Mouse (Mus musculus) left cerebral cortex, postnatal 25 days (tissue): ENCODE measurements around the gene Adcy1. TPM values are rescaled to one million over a fixed set of nuclear protein-coding genes. Genes with fewer than 3 reads are reported as not detected.

Experiments
- DNase-seq, 2 experiments: peaks; one replicate each; pipeline ENCODE4 v3.0.0; 2022; ENCODE audit warnings: low spot score in 2 of 2, mixed read lengths in 1 of 2
- intact Hi-C: fragments of 180-260 bp; cut with DNase I; formaldehyde crosslinking; loops from one replicate; pipeline ENCODE4 v1.15.1; 2025
- total RNA-seq, 2 experiments: library from RNA; stranded (reverse); gene quantifications; 2 replicates each; pipeline ENCODE4 v1.2.3; 2021

Adcy1 gene
- 100 to 1,000 TPM; 245 to 264 TPM for total RNA-seq

GRCm38 (mm10) chr11:7063001-7063584, at the start of gene Adcy1:
Gene Adcy1, plus strand, starts transcription at chr11:7063489.
- intact Hi-C loops = loop anchor here (5.0 to 10.0 kb wide), 3 partner anchors 116 to 408 kb away; partner anchors contain the start of gene Ramp3
- peak in 1 of 2 experiments; percentile 62 for DNase-seq

GRCm38 (mm10) chr11:7016907-7017306, 46.4 kb upstream of the Adcy1 start:
- intact Hi-C loops = loop anchor here (5.0 kb wide), 1 partner anchor 40 kb away; no protein-coding TSS in a partner anchor

GRCm38 (mm10) chr11:7018078-7018477, 45.2 kb upstream of the Adcy1 start:
- intact Hi-C loops = loop anchor here (5.0 kb wide), 1 partner anchor 39 kb away; no protein-coding TSS in a partner anchor
- DNase-seq = peak in 1 of 2 experiments; percentile 63

More at GRCm38 (mm10) chr11:7016907-7017306, 46.4 kb upstream of the Adcy1 start:
- DNase-seq = peak; percentile 44 to 64

GRCm38 (mm10) chr11:7019006-7019525, 44.2 kb upstream of the Adcy1 start:
- intact Hi-C loops = loop anchor here (5.0 kb wide), 1 partner anchor 38 kb away; no protein-coding TSS in a partner anchor
- DNase-seq = peak in 1 of 2 experiments; percentile 84

GRCm38 (mm10) chr11:7033063-7033462, 30.2 kb upstream of the Adcy1 start:
- intact Hi-C loops = no loop called here

GRCm38 (mm10) chr11:7039722-7040121, 23.6 kb upstream of the Adcy1 start:
- DNase-seq = no peak
- intact Hi-C loops = no loop called here

More at GRCm38 (mm10) chr11:7033063-7033462, 30.2 kb upstream of the Adcy1 start:
- no peak for DNase-seq

GRCm38 (mm10) chr11:7040801-7041200, 22.5 kb upstream of the Adcy1 start:
- intact Hi-C loops = no loop called here
- DNase-seq = no peak

GRCm38 (mm10) chr11:7047176-7047575, 16.1 kb upstream of the Adcy1 start:
- no peak for DNase-seq
- intact Hi-C loops = no loop called here

- no peak for DNase-seq
- intact Hi-C loops = no loop called here
These were observed 15.7 kb upstream of the Adcy1 start for GRCm38 (mm10) chr11:7047584-7047983.

GRCm38 (mm10) chr11:7053710-7054109, 9.6 kb upstream of the Adcy1 start:
- intact Hi-C loops = no loop called here
- no peak for DNase-seq

- no peak for DNase-seq
These were observed 8.5 kb upstream of the Adcy1 start for GRCm38 (mm10) chr11:7054662-7055265.

GRCm38 (mm10) chr11:7055455-7056017, 7.8 kb upstream of the Adcy1 start:
- intact Hi-C loops = loop anchor here (5.0 kb wide), 1 partner anchor 38 kb away; no protein-coding TSS in a partner anchor
- peak; percentile 53 to 89 for DNase-seq

More at GRCm38 (mm10) chr11:7054662-7055265, 8.5 kb upstream of the Adcy1 start:
- intact Hi-C loops = loop anchor here (5.0 kb wide), 1 partner anchor 37 kb away; no protein-coding TSS in a partner anchor

GRCm38 (mm10) chr11:7056121-7056520, 7.2 kb upstream of the Adcy1 start:
- intact Hi-C loops = loop anchor here (5.0 kb wide), 1 partner anchor 39 kb away; no protein-coding TSS in a partner anchor

GRCm38 (mm10) chr11:7057781-7058180, 5.5 kb upstream of the Adcy1 start:
- DNase-seq = no peak
- intact Hi-C loops = loop anchor here (5.0 kb wide), 1 partner anchor 40 kb away; no protein-coding TSS in a partner anchor

More at GRCm38 (mm10) chr11:7056121-7056520, 7.2 kb upstream of the Adcy1 start:
- no peak for DNase-seq

GRCm38 (mm10) chr11:7061961-7062360, 1.3 kb upstream of the Adcy1 start:
- no peak for DNase-seq
- intact Hi-C loops = loop anchor here (5.0 to 10.0 kb wide), 3 partner anchors 115 to 407 kb away; partner anchors contain the start of gene Ramp3

GRCm38 (mm10) chr11:7062566-7062965, 723 bp upstream of the Adcy1 start:
- intact Hi-C loops = loop anchor here (5.0 to 10.0 kb wide), 3 partner anchors 115 to 408 kb away; partner anchors contain the start of gene Ramp3
- DNase-seq = no peak

- intact Hi-C loops = loop anchor here (5.0 to 10.0 kb wide), 3 partner anchors 116 to 409 kb away; partner anchors contain the start of gene Ramp3
- peak; percentile 54 to 55 for DNase-seq
These were observed 485 bp downstream of the Adcy1 start for GRCm38 (mm10) chr11:7063681-7064267.

GRCm38 (mm10) chr11:7064484-7065185, 1.3 kb downstream of the Adcy1 start:
- intact Hi-C loops = loop anchor here (5.0 to 10.0 kb wide), 4 partner anchors 68 to 410 kb away; partner anchors contain the start of gene Ramp3
- DNase-seq = no peak

GRCm38 (mm10) chr11:7065388-7065787, 2.1 kb downstream of the Adcy1 start:
- DNase-seq = no peak
- intact Hi-C loops = loop anchor here (5.0 to 10.0 kb wide), 2 partner anchors 67 to 411 kb away; partner anchors contain the start of gene Ramp3
